Mouse (Mus musculus) layer of hippocampus, adult 8-10 months (tissue): ENCODE data around the gene Haus4. TPM values are rescaled to one million over a fixed set of nuclear protein-coding genes. Genes with fewer than 3 reads are reported as not detected.

Source experiments
- DNase-seq, 2 experiments: peaks; one replicate each; pipeline ENCODE4 v3.0.0; 2022; ENCODE audit warnings: low spot score in 2 of 2
- total RNA-seq, 4 experiments: library from RNA; stranded (reverse); gene quantifications; 2 replicates each; pipeline ENCODE4 v1.2.4; 2022

The Haus4 gene
- total RNA-seq, 4 experiments from 2014 or later = 3.6 to 9.7 (median 4.9) TPM

- no peak for DNase-seq
Measured at GRCm38 (mm10) chr14:54572790-54573736, 18.6 kb upstream of the Haus4 start.

DNA sequence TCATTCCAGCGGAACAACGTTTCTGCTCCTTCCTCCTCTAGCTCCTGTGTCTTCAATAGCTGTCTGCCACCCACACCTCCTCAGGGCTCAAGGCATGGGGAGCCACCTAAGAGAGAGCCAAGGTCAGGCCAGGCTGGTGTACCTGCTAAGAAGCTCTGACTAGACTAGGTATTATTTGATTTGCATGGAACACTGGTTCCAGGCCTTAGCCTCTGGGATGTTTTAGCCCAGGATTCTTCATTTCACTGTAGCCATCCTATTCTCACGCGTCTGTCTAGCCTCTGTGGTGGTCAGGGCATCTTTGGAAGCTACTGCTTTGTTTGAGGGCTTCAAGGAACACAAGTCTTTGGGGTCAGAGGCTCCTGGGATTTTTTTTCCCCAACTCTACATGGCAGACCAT is 17.7 kb upstream of the Haus4 start:
- no peak for DNase-seq

DNA sequence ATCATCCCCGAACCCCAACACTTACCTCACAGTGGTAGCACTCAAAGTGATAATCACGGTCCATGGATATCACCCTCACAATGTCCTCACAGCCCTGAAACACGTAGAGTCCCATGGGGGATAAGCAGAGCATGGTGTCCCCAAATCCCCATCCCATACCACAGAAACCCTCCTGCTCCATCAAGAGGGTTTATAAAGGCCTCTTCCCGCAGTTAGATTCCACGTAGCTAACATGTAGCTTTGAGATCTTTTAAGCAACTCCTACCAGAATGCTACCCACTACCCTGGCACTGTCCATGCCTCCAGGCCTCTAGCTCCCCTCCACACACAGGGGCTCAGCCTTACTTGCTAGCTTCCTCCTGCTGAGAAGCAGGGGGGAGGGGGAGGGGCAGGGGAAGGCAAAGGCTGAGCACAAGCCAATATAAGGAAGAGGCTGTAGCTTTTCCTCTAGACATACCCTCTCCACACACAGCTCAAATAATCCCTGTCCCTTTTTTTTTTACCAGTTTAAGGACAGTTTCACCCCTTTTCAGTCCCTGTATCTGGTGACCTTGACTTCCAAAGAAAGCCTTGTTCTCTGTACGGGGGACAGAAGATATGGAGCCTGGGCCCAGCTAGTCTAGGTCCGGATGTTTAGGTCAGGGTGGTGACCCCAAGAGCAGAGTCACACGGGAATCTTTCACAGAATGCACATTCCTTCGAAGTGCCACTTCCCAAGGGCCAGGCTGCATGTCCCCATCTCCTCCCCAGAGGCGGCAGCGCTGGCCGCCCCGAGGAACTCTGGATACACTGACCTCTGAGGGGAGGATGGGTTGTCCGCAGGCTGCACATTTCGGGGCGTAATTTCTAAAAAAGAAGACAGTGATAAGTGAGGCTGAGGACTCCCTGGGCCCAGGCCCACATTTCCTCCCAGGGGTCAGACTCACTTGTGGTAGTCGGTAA is 15.3 kb upstream of the Haus4 start:
- DNase-seq = no peak

- peak in 1 of 2 experiments; percentile 72 for DNase-seq
Measured at GRCm38 (mm10) chr14:54568694-54569414, 14.4 kb upstream of the Haus4 start.

DNA sequence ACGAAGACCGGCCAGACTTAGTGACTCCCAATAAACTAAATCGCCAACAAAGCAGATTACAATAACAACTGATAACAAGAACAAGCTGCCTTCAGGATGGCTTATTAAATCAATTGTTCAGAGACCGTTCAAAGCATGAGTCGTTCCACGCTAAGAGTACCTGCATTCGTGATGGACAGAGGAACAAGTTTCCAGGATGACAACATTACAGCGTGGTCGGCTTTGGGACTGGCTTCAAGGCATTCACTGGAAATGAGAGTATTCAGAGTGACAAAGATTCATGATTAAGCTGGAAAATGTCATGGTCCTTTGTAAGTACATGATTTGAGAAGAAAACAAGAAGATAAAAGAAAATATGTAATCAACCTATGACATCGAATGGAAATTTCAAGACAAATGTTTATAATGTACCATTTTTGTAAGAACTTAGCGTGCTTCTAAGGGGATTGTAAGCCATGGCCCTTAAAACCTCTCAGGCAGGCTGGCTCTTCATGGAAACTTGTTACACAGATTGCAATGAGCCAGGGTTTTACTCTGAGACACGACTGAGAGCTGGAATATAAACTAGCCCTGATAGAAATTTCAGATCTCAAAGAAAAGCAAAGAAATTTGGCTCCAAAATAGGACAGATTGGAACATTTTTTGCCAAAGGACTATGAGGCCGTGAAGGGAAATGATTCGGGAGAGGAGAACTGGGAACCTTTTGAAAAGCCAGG is 6.3 kb upstream of the Haus4 start:
- DNase-seq = no peak

DNA sequence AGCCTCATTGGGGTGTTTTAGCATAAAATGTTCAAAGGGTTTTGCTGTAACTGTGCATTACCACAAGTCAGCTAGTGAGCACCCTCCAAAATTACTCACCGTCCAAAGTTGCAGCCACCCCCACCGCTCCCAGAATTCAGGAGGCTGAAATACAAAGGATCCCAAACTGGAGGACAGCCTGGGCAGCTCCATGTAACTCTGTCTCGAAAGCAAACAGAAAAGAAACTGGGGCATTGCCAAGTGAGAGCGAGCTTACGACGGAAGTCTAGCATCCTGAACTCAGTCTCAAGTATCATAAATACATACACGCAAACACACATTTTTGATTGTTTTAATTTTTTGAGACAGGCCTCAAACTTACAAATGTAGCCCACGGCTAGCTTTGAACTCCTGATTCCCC is 2.9 kb upstream of the Haus4 start:
- DNase-seq = no peak

- DNase-seq = no peak
Measured at GRCm38 (mm10) chr14:54553454-54553974, 902 bp downstream of the Haus4 start.

- no peak for DNase-seq
Measured at GRCm38 (mm10) chr14:54544703-54545102, 9.7 kb downstream of the Haus4 start.

DNA sequence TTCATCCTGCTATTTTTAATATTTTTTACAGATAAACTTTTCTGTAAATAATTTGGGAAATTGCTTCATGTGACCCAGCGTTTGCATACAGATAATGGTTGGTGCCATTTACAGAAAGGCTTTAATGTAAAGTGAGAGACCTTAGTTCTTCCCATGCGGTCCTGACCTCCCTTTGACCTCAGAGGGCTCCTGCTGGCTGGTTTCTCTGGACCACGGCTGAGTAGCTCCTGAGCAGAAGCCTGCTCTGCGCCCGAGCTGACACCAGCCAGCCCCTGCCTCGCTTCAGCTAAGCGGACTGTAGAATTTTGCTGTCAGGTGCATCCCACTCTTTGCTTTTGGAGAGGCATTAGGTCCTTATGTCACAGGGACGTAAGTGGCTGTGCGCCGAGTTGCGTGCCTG is 13.6 kb downstream of the Haus4 start:
- DNase-seq = no peak

- no peak for DNase-seq
Measured at GRCm38 (mm10) chr14:54538580-54538979, 15.8 kb downstream of the Haus4 start.

DNA sequence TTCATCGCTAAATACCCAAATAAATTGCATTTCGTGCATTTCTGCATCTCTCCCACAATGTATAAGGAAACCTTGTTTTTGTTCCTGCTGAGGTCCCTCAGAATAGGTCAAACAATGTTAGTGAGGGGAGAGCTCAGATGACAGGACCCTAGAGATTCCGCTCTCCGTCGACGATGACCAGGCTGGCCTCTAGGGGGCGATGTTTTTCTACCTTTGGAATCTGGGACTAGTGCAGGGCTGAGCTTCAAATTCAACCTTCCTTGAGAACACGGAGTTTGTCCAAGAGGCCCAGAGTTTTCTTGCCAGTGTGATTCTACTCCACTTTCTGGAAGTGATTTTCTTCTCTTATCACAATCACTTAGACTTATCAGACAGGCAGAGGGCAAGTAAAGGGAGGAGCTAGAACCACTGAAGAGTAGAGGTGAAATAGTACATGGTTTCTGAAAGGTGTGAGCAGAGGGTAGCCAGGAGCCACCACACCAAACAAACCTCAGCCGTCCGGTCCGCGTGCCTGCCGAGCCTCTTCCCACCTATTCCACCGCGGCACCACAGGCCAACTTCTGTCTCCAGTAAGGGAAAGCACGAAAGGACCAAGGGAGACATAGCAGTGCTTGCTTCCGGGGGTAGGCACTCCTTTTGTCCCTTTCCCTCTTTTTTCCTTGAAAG is 25.8 kb downstream of the Haus4 start:
- DNase-seq = peak; percentile 46 to 84

DNA sequence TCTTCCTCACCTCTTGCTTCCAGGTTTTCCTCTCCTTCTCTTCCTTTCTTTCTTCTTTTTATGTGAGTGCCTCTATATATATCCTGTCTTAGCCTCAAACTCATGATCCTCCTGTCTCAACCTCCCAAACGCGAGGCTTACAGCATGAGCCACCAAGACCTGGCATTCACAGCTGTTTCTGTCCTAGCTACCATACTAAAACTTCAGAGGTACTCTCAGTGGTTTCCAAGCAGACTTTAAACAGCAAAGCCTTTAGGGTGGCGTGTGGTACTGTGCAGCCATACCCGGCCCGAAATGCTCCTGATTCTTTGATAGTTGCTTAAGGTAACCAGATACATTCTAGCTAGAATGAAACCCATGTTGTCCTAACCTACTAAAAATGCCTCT is 26.4 kb downstream of the Haus4 start:
- DNase-seq = no peak

- DNase-seq = peak in 1 of 2 experiments; percentile 25
Measured at GRCm38 (mm10) chr14:54527227-54528006, 27.0 kb downstream of the Haus4 start.

DNA sequence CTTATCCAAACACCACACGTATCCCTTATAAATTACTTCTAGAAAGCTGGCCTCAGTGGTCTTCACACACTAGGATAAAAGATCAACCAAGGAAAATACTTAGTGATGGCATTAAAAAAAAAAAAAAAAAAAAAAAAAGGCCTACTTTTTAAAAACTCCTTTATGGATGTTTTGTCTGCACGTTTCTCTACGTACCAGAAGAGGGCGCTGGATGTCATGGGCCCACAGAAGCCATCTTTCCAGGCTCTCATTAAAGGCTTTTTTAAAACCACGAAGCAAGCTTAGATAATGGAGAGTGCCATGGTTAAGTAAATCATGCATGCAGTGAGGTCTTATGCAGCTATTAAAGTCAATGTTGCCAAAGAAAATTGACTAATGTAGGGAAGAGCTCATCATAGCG is 30.8 kb downstream of the Haus4 start:
- no peak for DNase-seq

DNA sequence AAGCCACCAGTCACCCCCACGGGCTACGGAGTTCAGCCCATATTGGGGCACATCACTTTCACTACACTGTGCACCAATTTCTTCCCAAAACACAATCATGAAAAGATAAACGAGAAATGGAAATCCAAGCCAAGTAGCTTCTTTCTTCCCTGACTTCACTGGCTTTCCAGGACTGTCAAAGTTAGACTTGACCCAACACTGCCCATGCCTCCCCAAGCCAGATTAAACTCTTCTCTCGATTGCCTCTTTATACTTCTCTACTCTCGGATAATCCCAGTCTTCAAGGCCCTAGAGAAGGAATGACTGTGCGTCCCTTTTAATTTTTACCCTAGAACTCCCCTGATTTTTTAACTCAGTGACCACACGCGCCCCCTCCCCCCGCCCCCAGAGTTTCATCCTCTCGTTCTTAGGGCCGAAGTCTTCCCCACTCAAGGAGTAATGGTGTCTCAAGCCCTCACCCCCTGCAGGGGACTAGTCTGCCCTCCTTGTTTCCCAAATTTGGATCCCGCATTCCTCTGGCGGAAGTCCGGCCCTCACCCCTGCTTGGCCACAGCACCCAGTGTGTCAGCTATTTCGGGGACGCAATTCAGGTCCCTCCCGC is 37.6 kb downstream of the Haus4 start:
- no peak for DNase-seq

- DNase-seq = no peak
Measured at GRCm38 (mm10) chr14:54509774-54510173, 44.6 kb downstream of the Haus4 start.

- DNase-seq = no peak
Measured at GRCm38 (mm10) chr14:54503092-54503491, 51.3 kb downstream of the Haus4 start.

- DNase-seq = no peak
Measured at GRCm38 (mm10) chr14:54501365-54501764, 53.1 kb downstream of the Haus4 start.

- no peak for DNase-seq
Measured at GRCm38 (mm10) chr14:54499330-54499729, 55.1 kb downstream of the Haus4 start.
